Mouse (Mus musculus) hindbrain, embryonic 14.5 days (tissue): ENCODE measurements at regions not wholly inside any gene's neighbourhood (a gene's known extent, or its start where the extent isn't known, plus 50 kb on each side); places are given as distances from the start of the nearest gene placed in this dataset.

Experiments used
- ATAC-seq: fragments of 200-750 bp; cut with Nextera tagmentation; 2 replicates; pipeline ENCODE4 v1.8.0; 2017; ENCODE audit warnings: moderate number of reproducible peaks, mild to moderate bottlenecking, moderate TSS enrichment, moderate library complexity; ENCODE audit not compliant: low FRiP score
- DNase-seq: peaks from one replicate; pipeline ENCODE4 v3.0.0-alpha.2; 2015; ENCODE audit warnings: low spot score
- H3K27ac ChIP-seq: fragments of 300-500 bp; sonication (generic); 2 replicates; pipeline ENCODE4 v1.5.1; 2014; ENCODE audit warnings: mild to moderate bottlenecking, moderate library complexity
- H3K27me3 ChIP-seq: fragments of 300-500 bp; sonication (generic); 2 replicates; pipeline ENCODE4 v1.6.1; 2014; ENCODE audit warnings: mild to moderate bottlenecking, low read length, mixed read lengths; ENCODE audit not compliant: control insufficient read depth, insufficient read depth
- H3K36me3 ChIP-seq: fragments of 300-500 bp; sonication (generic); replicated peaks from 2 replicates; pipeline ENCODE4 v1.6.1; 2014; ENCODE audit not compliant: control insufficient read depth, insufficient read depth
- H3K4me1 ChIP-seq: fragments of 300-500 bp; sonication (generic); replicated peaks from 2 replicates; pipeline ENCODE4 v1.6.1; 2014; ENCODE audit warnings: antibody characterized with exemption, low read length, mixed read lengths; ENCODE audit not compliant: control insufficient read depth, insufficient read depth
- H3K4me2 ChIP-seq: fragments of 300-500 bp; sonication (generic); replicated peaks from 2 replicates; pipeline ENCODE4 v1.6.1; 2014; ENCODE audit warnings: mild to moderate bottlenecking, moderate library complexity
- H3K4me3 ChIP-seq: fragments of 300-500 bp; sonication (generic); replicated peaks from 2 replicates; pipeline ENCODE4 v1.5.1; 2014; ENCODE audit warnings: mild to moderate bottlenecking, low read length
- H3K9ac ChIP-seq: fragments of 300-500 bp; sonication (generic); 2 replicates; pipeline ENCODE4 v1.6.1; 2014
- H3K9me3 ChIP-seq: fragments of 300-500 bp; sonication (generic); 2 replicates; pipeline ENCODE4 v1.6.1; 2016; ENCODE audit warnings: low read length; ENCODE audit not compliant: control insufficient read depth
- WGBS: fragments of 180-500 bp; shearing (Covaris S2); extraction: QIAGEN DNeasy Blood & Tissue Kit; methylation state at CpG from one replicate; pipeline ENCODE4 v1.1.7; 2014; 5-methylcytosine and 5-hydroxymethylcytosine counted together

DNA sequence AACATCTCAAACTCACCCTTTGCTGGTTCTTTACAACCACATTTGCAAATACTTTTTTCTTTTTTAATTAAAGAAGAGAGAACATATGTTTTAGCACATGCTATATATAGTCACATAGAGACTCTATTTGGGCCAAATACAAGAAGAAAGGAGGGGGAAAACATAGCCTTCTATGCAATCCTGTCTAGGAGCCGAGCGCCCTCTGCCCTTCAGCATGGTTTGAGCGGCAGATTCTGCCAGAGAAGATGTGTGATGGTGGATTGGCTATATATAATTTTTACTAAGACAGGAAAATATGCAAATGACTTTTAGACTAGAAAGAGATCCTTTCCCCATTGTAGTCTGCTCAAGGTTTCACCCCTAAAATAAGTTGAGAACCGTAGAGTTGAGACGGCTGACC is 60.0 kb upstream of the Myom1 start:
- no peak overlapping the region for H3K4me3 ChIP-seq
- no peaks in the 10 kb centered on the region for H3K4me1 ChIP-seq
- DNase-seq (no peak), ATAC-seq (no peak)
- 94% methylated on average over 5 of the region's 5 CpGs for WGBS
- no peaks in the 10 kb centered on the region for H3K27me3 ChIP-seq
- no peak overlapping the region for H3K9ac ChIP-seq
- H3K36me3 ChIP-seq = no peaks in the 10 kb centered on the region
- no peak overlapping the region for H3K4me2 ChIP-seq
- no peak overlapping the region for H3K27ac ChIP-seq
- H3K9me3 ChIP-seq = peaks cover 9% of the 10 kb centered on the region

DNA sequence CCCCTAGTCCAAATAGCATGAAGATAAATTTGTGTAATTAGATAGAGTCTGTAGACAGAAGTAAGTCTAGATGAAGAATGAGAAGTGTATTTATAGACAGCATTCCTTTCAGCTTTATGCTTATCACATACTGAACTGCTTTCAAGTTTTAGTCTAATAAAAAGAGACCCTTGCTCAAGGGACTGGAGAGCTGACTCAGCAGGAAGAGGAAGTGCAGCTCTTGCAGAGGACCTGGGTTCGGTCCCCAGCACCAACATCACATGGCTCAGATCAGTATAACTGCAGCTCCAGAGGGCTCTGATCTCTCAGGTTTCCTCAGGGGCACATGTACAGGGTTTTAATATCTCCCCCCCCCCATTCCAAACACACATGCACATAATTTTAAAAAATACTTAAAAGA is 68.2 kb upstream of the Myom1 start:
- no peaks in the 10 kb centered on the region for H3K4me1 ChIP-seq
- 91% methylated on average over 1 of the region's 1 CpGs for WGBS
- H3K9ac ChIP-seq = no peak overlapping the region
- H3K9me3 ChIP-seq = no peaks in the 10 kb centered on the region
- H3K4me3 ChIP-seq = no peak overlapping the region
- no peaks in the 10 kb centered on the region for H3K27me3 ChIP-seq
- H3K4me2 ChIP-seq = no peak overlapping the region
- ATAC-seq (no peak), DNase-seq (no peak)
- no peak overlapping the region for H3K27ac ChIP-seq
- no peaks in the 10 kb centered on the region for H3K36me3 ChIP-seq

GRCm38 (mm10) chr17:70933122-70934050 is 69.0 kb upstream of the Myom1 start:
- no peak overlapping the region for H3K9ac ChIP-seq
- no peak overlapping the region for H3K4me3 ChIP-seq
- H3K4me1 ChIP-seq = no peaks in the 10 kb centered on the region
- no peaks in the 10 kb centered on the region for H3K36me3 ChIP-seq
- WGBS = 76% methylated on average over 4 of the region's 4 CpGs
- no peaks in the 10 kb centered on the region for H3K9me3 ChIP-seq
- DNase-seq (no peak), ATAC-seq (no peak)
- no peak overlapping the region for H3K4me2 ChIP-seq
- H3K27me3 ChIP-seq = no peaks in the 10 kb centered on the region
- H3K27ac ChIP-seq = no peak overlapping the region

DNA sequence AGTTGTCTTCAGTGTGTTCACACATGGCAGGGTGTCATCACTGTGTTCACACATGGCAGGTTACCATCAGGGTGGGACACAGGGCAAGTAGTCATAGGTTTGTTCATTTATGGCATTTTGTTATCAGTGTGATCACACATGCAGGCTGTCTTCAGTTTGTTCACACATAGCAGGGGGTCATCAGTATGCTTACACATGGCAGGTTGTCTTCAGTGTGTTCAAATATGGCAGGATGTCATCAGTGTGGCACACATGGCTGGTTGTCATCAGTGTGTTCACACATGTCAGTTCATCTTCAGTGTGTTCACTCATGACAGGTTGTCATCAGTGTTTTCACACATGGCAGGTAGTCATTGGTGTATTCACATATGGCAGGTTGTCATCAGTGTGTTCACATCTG is 69.9 kb upstream of the Myom1 start:
- ATAC-seq (no peak), DNase-seq (no peak)
- Histone ChIP-seq H3K27me3 (no peaks in the 10 kb centered on the region), H3K36me3 (no peaks in the 10 kb centered on the region), H3K9ac (no peak overlapping the region), H3K4me1 (no peaks in the 10 kb centered on the region), H3K4me2 (no peak overlapping the region), H3K27ac (no peak overlapping the region), H3K4me3 (no peak overlapping the region), H3K9me3 (no peaks in the 10 kb centered on the region)

DNA sequence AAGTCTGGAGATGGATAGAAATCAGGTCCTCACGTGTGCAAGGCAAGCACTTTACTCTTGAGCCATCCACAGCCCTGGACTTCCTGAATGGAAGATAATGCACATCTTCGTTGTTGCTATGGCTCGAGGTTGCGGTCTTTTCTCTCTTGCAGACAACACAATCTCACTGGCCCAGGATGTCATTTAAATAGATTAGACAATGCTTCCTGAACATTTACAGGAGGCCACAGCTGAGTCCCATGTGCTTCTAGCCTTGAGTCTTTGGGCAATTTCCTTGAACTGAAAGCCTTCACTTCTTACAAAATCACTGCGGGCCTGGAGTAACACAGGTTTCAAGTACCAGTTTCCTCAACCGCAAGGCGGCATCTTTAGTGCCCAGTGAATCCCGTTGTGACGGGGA is 71.8 kb upstream of the Myom1 start:
- H3K4me2 ChIP-seq = no peak overlapping the region
- ATAC-seq = no peak
- H3K36me3 ChIP-seq = no peaks in the 10 kb centered on the region
- no peak overlapping the region for H3K27ac ChIP-seq
- no peaks in the 10 kb centered on the region for H3K9me3 ChIP-seq
- no peak for DNase-seq
- 92% methylated on average over 9 of the region's 9 CpGs for WGBS
- no peaks in the 10 kb centered on the region for H3K4me1 ChIP-seq
- no peaks in the 10 kb centered on the region for H3K27me3 ChIP-seq
- H3K4me3 ChIP-seq = no peak overlapping the region
- H3K9ac ChIP-seq = no peak overlapping the region

GRCm38 (mm10) chr17:70929582-70929981 is 72.9 kb upstream of the Myom1 start:
- H3K27ac ChIP-seq = no peak overlapping the region
- H3K4me1 ChIP-seq = no peaks in the 10 kb centered on the region
- DNase-seq (no peak), ATAC-seq (no peak)
- H3K9me3 ChIP-seq = no peaks in the 10 kb centered on the region
- H3K27me3 ChIP-seq = no peaks in the 10 kb centered on the region
- no peak overlapping the region for H3K4me3 ChIP-seq
- 89% methylated on average over 1 of the region's 1 CpGs for WGBS
- H3K4me2 ChIP-seq = no peak overlapping the region
- no peaks in the 10 kb centered on the region for H3K36me3 ChIP-seq
- H3K9ac ChIP-seq = no peak overlapping the region

- Histone ChIP-seq H3K36me3 (no peaks in the 10 kb centered on the region), H3K9ac (no peak overlapping the region), H3K4me1 (no peaks in the 10 kb centered on the region), H3K27ac (no peak overlapping the region), H3K4me3 (no peak overlapping the region), H3K9me3 (no peaks in the 10 kb centered on the region), H3K27me3 (no peaks in the 10 kb centered on the region), H3K4me2 (no peak overlapping the region)
- ATAC-seq (no peak), DNase-seq (no peak)
- 91% methylated on average over 8 of the region's 8 CpGs for WGBS
Measured at GRCm38 (mm10) chr17:70924565-70925220, 71.3 kb upstream of the Tgif1 start.

DNA sequence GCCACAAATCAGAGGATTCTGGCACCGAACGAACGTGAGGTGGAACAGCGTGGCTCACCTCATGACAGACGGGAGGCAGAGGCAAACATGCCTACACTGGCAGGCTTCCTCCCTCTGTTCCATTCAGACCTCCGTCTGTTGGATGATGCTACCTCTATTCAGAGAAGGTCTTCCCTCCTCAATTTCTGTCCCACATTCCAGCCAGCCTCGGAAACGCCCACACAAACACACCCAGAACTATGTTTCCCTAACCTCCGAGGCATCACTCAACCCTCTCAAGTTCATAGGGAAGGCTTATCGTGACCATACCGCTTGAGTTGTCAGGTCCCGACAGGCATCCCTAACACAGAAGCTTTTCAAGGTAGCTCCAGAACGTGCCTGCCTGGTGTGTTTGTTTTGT is 68.3 kb upstream of the Tgif1 start:
- Histone ChIP-seq H3K27me3 (no peaks in the 10 kb centered on the region), H3K4me1 (0 out of 2 replicates have a peak, but pooled peaks cover 5% of the 10 kb centered on the region), H3K36me3 (no peaks in the 10 kb centered on the region), H3K9ac (no peak overlapping the region), H3K4me2 (no peak overlapping the region), H3K9me3 (no peaks in the 10 kb centered on the region), H3K4me3 (no peak overlapping the region), H3K27ac (no peak overlapping the region)
- WGBS = 76% methylated on average over 13 of the region's 13 CpGs
- ATAC-seq (no peak), DNase-seq (no peak)

- H3K9ac ChIP-seq = no peak overlapping the region
- ATAC-seq (no peak), DNase-seq (no peak)
- H3K36me3 ChIP-seq = no peaks in the 10 kb centered on the region
- no peaks in the 10 kb centered on the region for H3K9me3 ChIP-seq
- H3K27me3 ChIP-seq = no peaks in the 10 kb centered on the region
- H3K4me3 ChIP-seq = no peak overlapping the region
- 0 out of 2 replicates have a peak, but pooled peaks cover 5% of the 10 kb centered on the region for H3K4me1 ChIP-seq
- H3K4me2 ChIP-seq = no peak overlapping the region
- no peak overlapping the region for H3K27ac ChIP-seq
Measured at GRCm38 (mm10) chr17:70920181-70920580, 66.8 kb upstream of the Tgif1 start.
